Mouse (Mus musculus): Measurements from ENCODE around the gene Gria1.

Gria1 gene

GRCm38 (mm10) chr11:57174165-57174564, 163.0 kb downstream of the Gria1 start:
- no peak for DNase-seq (ENCODE audit: low spot score in 2 of 2)

GRCm38 (mm10) chr11:57176552-57176951, 165.4 kb downstream of the Gria1 start:
- DNase-seq (ENCODE audit: low spot score in 2 of 2), result no peak

- DNase-seq (ENCODE audit: low spot score in 2 of 2), result no peak
Measured at GRCm38 (mm10) chr11:57184216-57184615, 173.0 kb downstream of the Gria1 start.

- no peak for DNase-seq (ENCODE audit: low spot score in 2 of 2)
Measured at GRCm38 (mm10) chr11:57185110-57185509, 173.9 kb downstream of the Gria1 start.

DNA sequence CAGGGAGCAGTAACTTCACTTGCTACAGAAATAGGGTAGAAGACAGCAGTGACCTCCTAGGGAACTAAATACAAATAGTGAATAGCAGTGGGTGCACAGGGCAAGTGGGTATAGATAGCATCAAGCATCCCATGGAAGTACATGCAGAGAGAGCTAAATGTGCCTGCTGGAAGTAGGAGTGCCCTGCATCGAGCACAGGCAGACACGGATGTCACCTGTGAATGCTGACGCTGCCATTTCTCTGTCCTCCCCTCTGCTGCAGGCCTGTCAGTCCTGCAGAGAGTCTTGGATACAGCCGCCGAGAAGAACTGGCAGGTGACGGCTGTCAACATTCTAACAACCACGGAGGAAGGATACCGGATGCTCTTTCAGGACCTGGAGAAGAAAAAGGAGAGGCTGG, 178.2 kb downstream of the Gria1 start:
- no peak for DNase-seq (ENCODE audit: low spot score in 2 of 2)

DNA sequence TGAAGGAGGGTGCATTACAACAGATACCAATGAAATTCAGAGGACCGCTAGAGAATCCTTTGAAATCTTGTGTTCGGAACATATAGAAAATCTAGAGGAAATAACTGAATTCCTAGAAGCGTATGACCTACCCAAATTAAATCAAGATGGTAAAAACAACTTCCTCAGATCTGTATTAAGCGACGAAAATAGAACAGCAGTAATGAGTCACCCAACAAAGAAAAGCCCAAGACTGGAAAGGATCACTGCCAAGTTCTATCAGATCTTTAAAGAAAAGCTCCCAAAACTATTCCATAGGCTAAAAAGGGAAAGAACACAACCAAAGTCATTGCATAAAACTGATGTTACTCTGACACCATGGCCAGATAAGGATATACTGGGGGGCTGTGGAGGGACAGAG, 183.6 kb downstream of the Gria1 start:
- DNase-seq (ENCODE audit: low spot score in 2 of 2), result no peak

- DNase-seq (ENCODE audit: low spot score in 2 of 2), result no peak
Measured at GRCm38 (mm10) chr11:57201245-57201976, 190.2 kb downstream of the Gria1 start.

DNA sequence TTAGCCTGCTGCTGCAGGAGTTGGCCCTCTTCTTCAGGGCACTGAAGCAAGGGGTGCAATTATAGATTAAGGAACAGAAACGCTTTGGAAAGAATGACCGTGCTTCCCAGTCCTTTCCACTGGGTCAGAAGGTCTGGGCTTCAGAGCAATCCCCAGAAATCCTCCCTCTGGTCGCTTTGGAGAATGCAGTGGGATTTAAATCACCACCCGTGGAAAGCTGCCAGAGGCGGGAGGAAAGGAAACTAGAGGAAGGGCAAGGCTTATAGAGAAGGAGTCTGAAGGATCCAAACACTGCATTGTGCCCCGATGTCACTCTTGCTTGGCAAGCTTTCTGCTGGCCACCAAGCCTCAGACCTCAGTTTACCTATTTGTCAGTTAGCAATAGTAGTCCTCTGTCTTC, 193.2 kb downstream of the Gria1 start:
- no peak for DNase-seq (ENCODE audit: low spot score in 2 of 2)

- no peak for DNase-seq (ENCODE audit: low spot score in 2 of 2)
Measured at GRCm38 (mm10) chr11:57207260-57207659, 196.1 kb downstream of the Gria1 start.

- DNase-seq (ENCODE audit: low spot score in 2 of 2), result no peak
Measured at GRCm38 (mm10) chr11:57214079-57214478, 202.9 kb downstream of the Gria1 start.

GRCm38 (mm10) chr11:57214583-57214982, 203.4 kb downstream of the Gria1 start:
- DNase-seq (ENCODE audit: low spot score in 2 of 2), result no peak

GRCm38 (mm10) chr11:57222797-57223569, 211.8 kb downstream of the Gria1 start:
- no peak for DNase-seq (ENCODE audit: low spot score in 2 of 2)

DNA sequence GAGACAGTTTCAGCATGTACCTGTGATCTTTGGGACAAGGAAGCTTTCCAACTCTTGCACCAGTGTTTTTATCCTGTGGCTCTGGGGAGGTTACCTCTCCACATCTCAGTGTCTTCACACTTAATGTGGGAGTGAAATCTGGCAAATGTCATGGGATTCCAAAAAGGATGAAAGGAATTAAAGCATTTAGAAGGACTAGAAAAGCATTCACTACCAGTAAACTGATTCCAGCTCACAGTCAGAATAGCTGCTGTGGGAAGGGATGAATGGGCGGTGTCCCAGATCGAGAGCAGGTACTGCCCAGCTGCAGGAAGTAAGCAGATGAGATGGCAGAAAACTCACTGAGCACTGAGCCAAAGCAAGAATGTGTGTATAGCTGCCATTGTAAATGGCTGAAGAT, 224.3 kb downstream of the Gria1 start:
- DNase-seq (ENCODE audit: low spot score in 2 of 2), result no peak

DNA sequence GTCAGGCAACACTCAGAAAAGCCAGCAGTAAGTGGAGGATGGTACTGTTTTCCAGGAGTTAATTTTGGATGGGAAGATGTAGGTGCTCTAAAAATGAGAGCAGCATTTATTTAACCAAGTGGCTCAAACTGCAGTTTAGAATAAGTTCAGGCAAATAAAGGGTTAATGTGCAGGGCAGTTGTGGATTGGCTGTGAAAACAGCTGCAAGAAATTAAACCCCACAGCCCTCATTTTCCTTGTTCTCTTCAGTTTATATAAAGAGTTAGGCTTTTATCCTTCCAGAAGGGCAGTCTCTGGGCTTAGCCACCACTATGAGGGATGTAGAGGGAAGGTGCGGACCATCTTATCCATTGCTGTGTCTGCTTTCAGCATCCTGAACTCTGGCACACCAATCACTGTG, 225.2 kb downstream of the Gria1 start:
- DNase-seq (ENCODE audit: low spot score in 2 of 2), result no peak

GRCm38 (mm10) chr11:57239758-57240157, 228.6 kb downstream of the Gria1 start:
- DNase-seq (ENCODE audit: low spot score in 2 of 2), result no peak

GRCm38 (mm10) chr11:57243835-57244234, 232.6 kb downstream of the Gria1 start:
- DNase-seq (ENCODE audit: low spot score in 2 of 2), result no peak

DNA sequence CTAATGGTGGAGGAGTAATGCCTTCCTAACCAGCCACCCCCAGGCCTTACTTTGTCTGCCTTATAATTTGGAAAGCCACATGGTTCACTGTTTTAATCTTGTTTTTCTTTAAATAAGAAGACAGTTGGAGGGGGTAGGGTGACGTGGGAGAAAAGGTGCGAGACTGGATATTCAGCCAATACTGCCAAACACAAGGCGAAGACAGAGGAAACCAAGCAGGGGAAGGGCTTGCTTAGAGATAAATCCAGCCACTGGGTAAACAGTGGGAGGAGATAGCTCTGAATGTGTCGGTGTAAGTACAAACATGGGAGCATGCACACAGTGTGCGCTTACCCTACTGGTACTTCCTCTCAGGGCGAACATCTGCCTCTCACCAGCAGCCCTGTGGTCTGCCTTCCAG, 233.4 kb downstream of the Gria1 start:
- no peak for DNase-seq (ENCODE audit: low spot score in 2 of 2)

- DNase-seq (ENCODE audit: low spot score in 2 of 2), result no peak
Measured at GRCm38 (mm10) chr11:57248870-57249269, 237.7 kb downstream of the Gria1 start.

DNA sequence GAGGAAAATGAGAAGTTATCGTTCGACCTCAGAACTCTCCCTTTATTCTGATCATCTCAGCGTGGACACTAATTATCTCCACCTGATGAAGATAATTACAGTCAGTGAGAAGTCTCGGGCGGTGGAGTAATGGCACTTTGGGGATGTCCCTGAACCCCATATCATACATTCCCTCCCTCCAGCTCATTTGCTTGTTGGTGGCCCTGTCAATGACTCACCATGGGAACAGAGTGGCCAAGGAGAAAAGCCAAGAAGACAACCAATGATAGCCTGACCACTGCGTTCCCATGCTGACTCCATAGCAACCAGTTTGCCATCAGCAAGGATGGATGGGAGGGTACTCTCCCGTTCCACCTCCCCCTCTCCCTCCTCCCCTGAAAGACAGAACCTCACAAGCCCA, 238.9 kb downstream of the Gria1 start:
- DNase-seq (ENCODE audit: low spot score in 2 of 2), result no peak

DNA sequence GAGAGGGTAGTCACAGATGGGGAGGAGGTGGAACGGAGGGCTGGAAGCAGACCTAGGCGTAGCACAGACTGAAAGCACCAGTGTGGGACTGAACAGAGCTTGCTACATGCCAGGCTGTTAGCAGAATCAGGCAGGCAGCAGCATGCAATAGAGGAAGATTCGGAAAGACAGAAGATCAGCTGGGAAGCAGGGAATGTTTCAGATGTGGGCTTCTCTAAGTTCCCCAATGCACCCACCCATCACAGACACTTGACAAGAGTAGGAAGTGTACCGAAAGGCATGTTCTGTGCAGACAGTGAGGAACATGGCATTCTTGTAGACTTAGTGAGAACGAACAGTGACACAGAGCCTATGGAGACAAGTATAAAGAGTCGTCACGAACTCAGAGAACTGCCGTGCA, 260.5 kb downstream of the Gria1 start:
- no peak for DNase-seq (ENCODE audit: low spot score in 2 of 2)

DNA sequence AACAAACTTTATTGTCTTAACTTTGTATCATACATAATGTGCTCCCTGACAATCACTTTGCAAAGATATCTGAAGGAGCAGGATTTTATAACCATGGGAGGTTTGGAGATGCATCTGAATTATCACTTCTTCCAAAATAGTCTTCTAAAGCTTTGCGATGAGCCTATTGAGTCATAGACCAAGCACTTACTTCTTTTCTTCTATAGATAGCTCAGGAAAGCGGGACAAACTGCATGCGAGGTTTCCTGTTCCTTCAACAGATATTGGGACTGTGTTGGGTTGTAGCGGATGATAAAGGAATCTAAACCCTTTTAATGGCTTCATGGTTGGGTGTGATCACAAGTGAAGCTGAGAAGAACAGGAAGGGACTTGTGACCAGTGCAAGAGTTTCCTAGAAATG, 263.5 kb downstream of the Gria1 start:
- DNase-seq (ENCODE audit: low spot score in 2 of 2), result no peak

DNA sequence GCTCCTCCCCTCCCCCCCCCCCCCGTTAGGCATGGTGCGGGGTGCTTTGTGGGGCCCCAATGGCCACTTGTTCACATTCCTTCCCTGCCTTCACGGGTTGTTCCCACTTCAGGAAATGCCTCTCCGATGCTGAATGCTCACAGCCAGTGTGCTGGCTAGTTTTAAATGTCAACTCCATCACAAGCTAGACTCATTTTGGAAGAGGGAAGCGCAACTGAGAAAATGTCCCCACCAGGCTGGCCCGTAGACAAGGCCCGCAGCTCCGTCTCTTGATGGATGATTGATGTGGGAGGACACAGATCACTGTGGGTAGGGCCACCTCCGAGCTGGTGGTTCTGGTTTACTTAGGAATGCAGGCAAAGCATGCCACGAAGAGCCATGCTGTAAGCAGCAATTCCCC, 266.9 kb downstream of the Gria1 start:
- no peak for DNase-seq (ENCODE audit: low spot score in 2 of 2)

DNA sequence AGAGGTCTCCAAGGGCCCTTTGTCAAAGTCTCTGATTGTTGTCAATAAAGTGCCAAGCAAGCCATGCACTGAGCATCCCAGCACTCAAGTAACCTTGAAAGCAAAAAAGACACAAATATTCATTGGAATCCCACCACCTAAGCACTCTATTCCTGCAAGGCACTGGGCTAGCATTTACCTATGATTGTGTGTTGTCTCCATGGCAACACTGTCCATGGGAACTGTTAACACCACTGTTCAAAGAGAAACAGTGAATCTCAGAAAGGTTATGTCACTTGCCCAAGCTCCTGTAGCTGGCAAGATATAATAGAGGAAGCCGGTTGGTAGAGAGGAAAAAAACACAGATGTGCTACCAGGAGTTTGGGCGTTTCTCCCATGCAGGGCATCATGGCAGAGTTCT, 274.9 kb downstream of the Gria1 start:
- no peak for DNase-seq (ENCODE audit: low spot score in 2 of 2)

Data from spleen, postnatal 14 days (tissue).